Mouse (Mus musculus) embryonic stem cell, embryonic (primary cell): Measurements from ENCODE around the gene Cldn6.

ENCODE experiments used
- CTCF ChIA-PET, 4 experiments: fragments of 300-600 bp in 2 of 4; fragments of 350-600 bp in 2 of 4; sonication (Branson Sonifier 250); formaldehyde crosslinking; loops; one replicate each; lab custom pipeline; 2022; ENCODE audit warnings: inconsistent platforms in 2 of 4; lab: Charles Lee
- POLR2A ChIA-PET, 4 experiments: fragments of 300-600 bp in 2 of 4; fragments of 350-600 bp in 2 of 4; sonication (Branson Sonifier 250); formaldehyde crosslinking; loops; one replicate each; lab custom pipeline; 2022; ENCODE audit warnings: antibody characterized with exemption in 4 of 4, inconsistent platforms in 1 of 4; lab: Charles Lee

Gene Cldn6

DNA sequence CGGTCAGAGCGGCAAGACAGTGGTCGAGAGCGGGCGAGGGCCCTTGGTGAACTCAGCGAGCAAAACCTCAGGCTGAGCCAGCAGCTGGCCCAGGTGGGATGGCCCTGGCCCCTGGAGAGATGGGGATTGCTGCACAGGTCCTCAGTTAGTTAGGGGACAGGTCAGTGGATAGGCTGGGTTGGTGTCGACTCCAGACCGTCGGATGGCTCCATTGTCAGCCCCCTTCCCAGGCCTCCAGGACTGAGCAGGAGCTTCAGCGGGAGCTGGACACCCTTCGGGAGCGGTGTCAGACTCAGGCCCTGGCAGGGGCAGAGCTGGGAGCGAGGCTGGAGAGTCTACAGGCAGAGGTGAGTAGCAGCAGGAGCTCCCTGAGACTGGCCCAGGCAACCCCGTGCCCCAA is 13.5 kb upstream of the Cldn6 start:
- CTCF ChIA-PET, result interaction anchor here (0.7 to 4.5 kb wide), 14 partner anchors 10 to 178 kb away, joined by 3 to 47 read pairs (median 4); partner anchors contain the start of genes Kremen2 (in 1 of the 4), Prss32 (in 1 of the 4) and Prss41 (in 1 of the 4)
- POLR2A ChIA-PET, result interaction anchor here in 3 of 4 experiments (0.5 to 3.1 kb wide), 20 partner anchors 9 to 472 kb away, joined by 3 to 17 read pairs (median 3); partner anchors contain the start of gene Pkmyt1 (in 1 of the 3)

DNA sequence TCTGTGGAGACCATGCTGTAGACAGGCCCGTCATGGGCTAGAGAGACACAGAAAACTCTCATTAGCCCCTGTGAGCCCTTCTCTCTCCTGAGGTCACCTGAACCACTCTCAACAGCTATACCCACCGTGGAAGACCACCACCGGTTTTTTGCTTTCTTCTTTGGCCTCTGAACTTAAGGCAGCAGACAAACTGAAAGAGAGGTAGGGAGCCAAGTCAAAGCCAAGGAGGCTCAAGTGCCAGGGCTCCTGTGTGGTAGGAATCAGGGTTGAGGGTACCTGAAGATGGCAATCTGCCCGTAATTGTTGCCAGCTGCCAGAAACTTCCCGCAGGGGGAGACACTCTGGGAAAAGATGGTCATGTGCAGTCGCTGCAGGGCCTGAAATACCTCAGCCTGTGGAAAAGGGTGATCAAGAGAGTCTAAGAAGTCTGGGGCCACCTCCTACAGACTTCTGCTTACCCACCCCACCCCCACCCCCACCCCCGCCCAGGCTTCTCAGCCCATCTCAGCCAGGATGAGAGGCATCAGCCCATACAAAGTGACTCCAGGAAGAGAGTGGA is 8.5 kb upstream of the Cldn6 start:
- ChIA-PET POLR2A (interaction anchor here in 3 of 4 experiments (0.6 to 2.0 kb wide), 14 partner anchors 10 to 132 kb away, joined by 3 to 7 read pairs (median 3); partner anchors contain the start of genes Paqr4 (in 1 of the 3), Pkmyt1 (in 1 of the 3) and Zscan10 (in 1 of the 3)), CTCF (interaction anchor here (0.5 to 4.6 kb wide), 15 partner anchors 10 to 336 kb away, joined by 3 to 25 read pairs (median 3); partner anchors contain the start of genes Bicdl2 (in 2 of the 4), Elob (in 1 of the 4) and Mmp25 (in 1 of the 4))

DNA sequence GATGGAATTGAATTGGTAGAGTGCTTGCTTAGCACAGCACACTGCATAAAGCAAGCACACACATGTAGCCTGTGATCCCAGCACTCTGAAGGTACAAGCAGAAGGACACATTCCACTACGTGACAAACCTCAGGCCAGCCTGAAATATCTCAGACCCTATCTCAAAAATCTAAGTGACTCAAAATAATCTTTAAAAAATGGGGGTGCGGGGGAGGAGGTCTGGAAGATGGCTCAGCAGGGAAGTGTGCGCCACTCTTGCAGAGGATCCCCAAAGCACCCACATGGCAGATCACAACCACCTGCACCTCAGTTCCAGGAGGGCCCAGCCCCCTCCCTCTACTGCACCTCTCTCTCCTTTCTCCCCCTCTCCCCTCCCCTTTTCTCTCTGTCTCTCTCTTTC is 7.5 kb upstream of the Cldn6 start:
- POLR2A ChIA-PET, result interaction anchor here in 1 of 4 experiments (0.8 kb wide), 1 partner anchor 9 kb away, joined by 8 read pairs; no protein-coding TSS in a partner anchor
- CTCF ChIA-PET, result interaction anchor here in 2 of 4 experiments (1.1 to 1.5 kb wide), 3 partner anchors 34 to 77 kb away, joined by 3 to 6 read pairs (median 3); no protein-coding TSS in a partner anchor

DNA sequence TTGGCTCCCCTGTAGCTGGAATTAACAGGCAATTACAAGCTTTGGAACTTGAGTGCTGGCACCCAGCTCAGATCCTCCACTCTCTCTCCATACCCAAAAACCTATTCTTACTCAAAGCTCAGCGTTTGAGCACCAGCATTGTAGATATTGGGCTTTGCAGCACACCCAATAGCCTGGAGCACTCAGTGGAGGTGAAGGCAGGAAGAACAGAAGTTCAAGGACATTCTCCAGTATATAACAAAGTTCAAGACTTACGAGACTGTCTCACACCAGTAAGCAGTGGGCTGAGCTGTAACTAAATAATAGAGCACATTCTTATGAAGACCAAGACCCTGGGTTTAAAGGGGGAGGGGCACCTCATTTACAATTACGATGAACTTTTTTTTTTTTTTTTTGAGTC is 6.3 kb upstream of the Cldn6 start:
- ChIA-PET CTCF (interaction anchor here in 2 of 4 experiments (0.8 to 1.1 kb wide), 2 partner anchors 43 kb away, joined by 3 to 4 read pairs; no protein-coding TSS in a partner anchor), POLR2A (interaction anchor here in 1 of 4 experiments (0.7 to 1.1 kb wide), 5 partner anchors 12 to 80 kb away, joined by 3 to 4 read pairs (median 3); partner anchors contain the start of gene Pkmyt1)

DNA sequence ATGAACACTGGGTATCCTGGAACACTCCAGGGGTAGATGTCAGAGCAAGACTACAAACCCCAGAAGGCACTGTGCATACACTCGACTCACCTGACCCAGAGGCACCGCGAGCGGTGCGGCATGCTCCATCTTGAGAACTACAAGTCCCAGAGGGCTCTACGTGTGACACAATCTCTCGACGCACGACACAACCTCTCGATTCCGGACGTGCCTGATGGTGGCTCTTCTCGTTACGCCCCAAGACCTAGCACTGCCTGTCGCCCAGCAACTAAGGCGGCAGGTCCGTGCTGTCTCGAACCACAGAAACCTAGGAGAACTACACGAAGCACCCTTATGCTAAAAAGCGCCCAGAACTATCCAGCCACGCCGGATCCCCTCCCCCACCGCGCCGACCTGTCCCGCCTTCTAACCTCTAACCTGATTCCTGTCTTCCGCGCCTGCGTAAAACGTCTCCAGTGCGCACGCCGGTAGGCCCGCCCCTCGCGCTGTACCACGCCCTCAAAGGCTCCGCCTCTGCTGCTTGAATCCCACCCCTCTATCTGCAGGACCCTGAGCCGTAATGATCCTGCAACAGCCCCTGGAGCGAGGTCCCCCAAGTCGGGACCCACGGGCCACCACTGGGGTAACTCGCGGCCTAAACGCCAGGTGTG is 5.5 kb upstream of the Cldn6 start, which contains the start of the genes Hcfc1r1 and Thoc6:
TSS of gene Hcfc1r1 (plus strand) at position 173 of the 650 bp plus-strand sequence.
TSS of gene Thoc6 (minus strand) at position 459 of the 650 bp plus-strand sequence.
- ChIA-PET CTCF (interaction anchor here in 1 of 4 experiments (1.2 to 3.1 kb wide), 3 partner anchors 9 to 73 kb away, joined by 3 to 12 read pairs (median 5); partner anchors contain the start of gene Bicdl2), POLR2A (interaction anchor here in 2 of 4 experiments (0.6 to 2.5 kb wide), 11 partner anchors 11 to 480 kb away, joined by 3 to 11 read pairs (median 3); partner anchors contain the start of genes Mmp25 (in 1 of the 2), Zfp213 (in 1 of the 2) and Zfp40 (in 1 of the 2))

DNA sequence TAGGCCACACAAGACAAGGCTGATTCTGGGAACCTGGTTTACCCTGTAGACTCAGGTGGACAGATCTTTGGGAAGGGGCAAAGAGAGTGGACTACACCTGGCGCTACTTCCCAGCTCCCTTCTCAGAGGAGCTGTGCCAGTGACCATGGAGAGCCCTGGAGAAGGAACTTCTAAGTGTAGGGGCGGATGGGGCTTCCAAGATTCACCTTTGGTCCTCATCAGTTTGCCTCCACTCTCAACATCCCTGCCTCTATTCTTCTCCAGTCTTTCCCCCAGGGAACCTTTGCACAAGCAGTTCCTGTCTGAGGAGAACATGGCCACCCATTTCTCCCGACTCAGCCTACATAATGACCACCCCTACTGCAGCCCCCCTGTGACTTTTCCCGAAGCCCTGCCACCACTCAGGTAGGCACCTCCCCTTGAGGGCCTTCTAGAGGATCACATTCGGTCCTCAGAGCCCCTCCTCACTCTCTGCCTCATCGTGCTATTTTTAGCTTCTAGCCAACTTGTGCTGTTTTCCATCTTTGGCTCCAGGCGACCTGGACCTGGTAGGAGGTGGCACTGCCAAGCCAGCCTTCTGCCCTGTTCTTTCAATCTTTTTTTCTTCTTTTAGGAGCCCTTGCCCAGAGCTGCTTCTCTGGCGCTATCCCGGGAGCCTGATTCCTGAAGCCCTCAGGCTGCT is 4.6 kb upstream of the Cldn6 start:
- CTCF ChIA-PET, result interaction anchor here in 1 of 4 experiments (0.7 to 3.1 kb wide), 6 partner anchors 9 to 73 kb away, joined by 3 to 12 read pairs (median 4); partner anchors contain the start of genes Bicdl2 and Zscan10

DNA sequence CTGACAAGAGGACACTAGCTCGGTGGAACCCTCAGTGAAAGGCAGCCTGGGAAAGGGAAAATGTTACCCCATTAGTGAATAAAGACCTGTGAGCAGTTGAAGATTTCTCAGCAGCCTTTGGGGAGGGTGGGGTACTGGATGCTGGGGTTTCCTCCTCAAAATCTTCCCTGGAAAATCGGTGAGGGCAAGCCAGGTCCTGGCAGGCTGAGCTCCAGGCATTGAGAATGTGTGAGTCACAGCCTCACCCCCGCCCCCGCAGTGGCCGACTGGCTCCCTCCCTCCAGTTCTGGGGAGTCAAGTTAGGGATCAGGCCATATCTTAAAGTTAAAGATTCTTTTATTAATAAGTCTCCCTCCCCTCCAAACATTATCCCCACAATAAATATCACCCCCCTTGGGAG is 3.9 kb upstream of the Cldn6 start:
- POLR2A ChIA-PET, result interaction anchor here in 2 of 4 experiments (0.7 to 2.5 kb wide), 14 partner anchors 8 to 128 kb away, joined by 3 to 11 read pairs (median 5); partner anchors contain the start of genes Mmp25 (in 1 of the 2) and Paqr4 (in 1 of the 2)
- CTCF ChIA-PET, result interaction anchor here in 1 of 4 experiments (1.0 to 3.1 kb wide), 5 partner anchors 10 to 72 kb away, joined by 3 to 12 read pairs (median 4); partner anchors contain the start of gene Bicdl2

More for the DNA sequence above, 4.6 kb upstream of the Cldn6 start:
- POLR2A ChIA-PET, result interaction anchor here in 2 of 4 experiments (0.6 to 2.5 kb wide), 17 partner anchors 8 to 481 kb away, joined by 3 to 11 read pairs (median 4); partner anchors contain the start of genes Mmp25 (in 1 of the 2), Zfp213 (in 1 of the 2) and Zfp40 (in 1 of the 2)

DNA sequence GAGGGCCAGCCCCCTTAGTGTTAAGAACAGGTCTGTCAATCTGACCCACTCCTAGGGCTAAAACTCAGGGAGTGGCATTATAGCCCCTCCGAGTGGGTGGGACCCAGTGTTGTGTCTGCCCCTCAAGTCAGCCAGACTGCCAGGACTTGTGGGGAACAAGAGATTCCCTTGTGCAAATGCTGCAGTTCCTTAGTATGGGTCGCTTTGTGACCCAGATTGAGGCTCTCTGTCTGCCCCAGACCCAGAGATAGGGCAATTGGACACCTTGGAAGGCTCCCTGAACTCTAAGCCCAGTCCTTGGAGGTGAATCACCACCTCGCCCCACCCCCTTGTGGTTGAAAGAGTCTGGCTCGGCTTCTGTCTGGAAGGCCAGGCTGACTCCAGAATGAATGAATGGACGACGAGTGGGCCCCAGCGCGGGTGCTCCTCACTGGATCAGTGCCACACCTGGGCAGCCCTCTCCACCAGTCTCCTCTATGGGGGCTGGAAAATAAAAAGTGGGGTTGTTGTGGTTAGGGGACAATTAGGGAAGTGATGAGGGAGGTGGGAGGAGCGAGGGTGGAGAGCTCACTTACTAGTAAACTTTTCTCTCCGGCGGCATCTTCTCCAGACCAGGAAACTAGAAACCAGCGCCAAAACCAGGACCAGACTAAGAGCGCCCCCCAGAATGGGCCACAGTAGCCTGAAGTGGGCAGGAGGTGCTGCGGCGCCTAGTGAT is 3.3 kb upstream of the Cldn6 start:
- POLR2A ChIA-PET, result interaction anchor here in 3 of 4 experiments (0.6 to 2.5 kb wide), 15 partner anchors 8 to 127 kb away, joined by 3 to 11 read pairs (median 5); partner anchors contain the start of genes Paqr4 (in 1 of the 3) and Zfp13 (in 1 of the 3)
- CTCF ChIA-PET, result interaction anchor here (0.6 to 3.1 kb wide), 13 partner anchors 11 to 1371 kb away, joined by 3 to 12 read pairs (median 3); partner anchors contain the start of gene Abca3 (in 1 of the 4)

DNA sequence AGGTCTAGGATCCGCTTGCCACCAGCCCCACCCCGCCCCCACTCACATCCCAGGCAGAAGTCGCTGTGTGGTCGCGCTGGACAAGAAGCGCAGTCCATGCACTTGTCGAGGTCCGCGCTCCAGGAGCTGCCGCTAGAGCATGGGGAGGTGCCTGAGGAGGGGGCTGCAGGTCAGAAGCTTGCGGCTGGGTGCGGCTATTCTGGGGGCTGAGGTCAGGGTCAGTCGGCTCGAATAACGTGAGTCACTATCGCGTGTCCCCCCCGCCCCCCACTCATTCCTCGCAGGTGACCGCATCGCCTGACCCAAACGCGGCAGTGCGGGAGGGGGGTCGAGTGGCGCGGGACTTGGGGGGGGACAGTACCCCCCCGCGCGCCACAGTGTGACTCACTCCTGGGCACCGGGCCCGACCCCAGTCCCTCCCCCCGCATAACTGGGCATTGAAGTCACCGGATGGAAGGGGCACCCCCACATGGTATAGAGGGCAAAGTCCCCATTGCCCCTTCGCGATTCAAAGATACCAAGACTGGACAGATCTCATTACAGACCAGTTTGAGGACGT is 2.5 kb upstream of the Cldn6 start:
- POLR2A ChIA-PET, result interaction anchor here in 3 of 4 experiments (0.9 to 2.2 kb wide), 12 partner anchors 9 to 126 kb away, joined by 3 to 9 read pairs (median 4); partner anchors contain the start of gene Zfp13 (in 1 of the 3)

DNA sequence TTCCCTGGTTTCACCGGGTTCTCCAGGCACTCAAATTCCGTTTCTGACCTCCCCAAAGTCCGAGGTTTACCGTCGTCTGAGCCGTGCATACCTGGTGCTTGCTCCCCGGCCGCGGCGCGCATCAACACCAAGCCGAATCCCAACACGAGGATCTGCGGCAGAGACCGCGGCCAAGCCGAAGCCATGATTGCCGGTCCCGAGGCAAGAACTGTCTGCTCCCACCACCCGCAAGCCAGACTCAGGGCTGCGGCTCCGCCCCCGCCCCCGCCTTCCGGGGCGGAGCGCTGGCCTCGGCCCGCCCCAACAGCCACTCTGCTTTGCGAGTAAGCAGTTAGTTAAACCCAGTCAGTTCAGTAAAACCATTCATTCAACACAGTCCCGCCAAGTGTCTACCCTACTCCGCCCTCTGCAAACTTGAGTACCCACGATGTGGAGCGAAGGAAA is 1.8 kb upstream of the Cldn6 start, which contains the start of gene Tnfrsf12a:
TSS of gene Tnfrsf12a (minus strand) at position 233 of the 444 bp plus-strand sequence.
- ChIA-PET CTCF (interaction anchor here in 1 of 4 experiments (0.6 kb wide), 1 partner anchor 33 kb away, joined by 3 read pairs; no protein-coding TSS in a partner anchor), POLR2A (interaction anchor here in 3 of 4 experiments (1.1 to 1.6 kb wide), 4 partner anchors 9 to 48 kb away, joined by 3 to 5 read pairs (median 4); no protein-coding TSS in a partner anchor)

More for the DNA sequence above, 2.5 kb upstream of the Cldn6 start:
- CTCF ChIA-PET, result interaction anchor here (0.5 to 3.1 kb wide), 12 partner anchors 12 to 1372 kb away, joined by 3 to 12 read pairs (median 3); partner anchors contain the start of gene Abca3 (in 1 of the 4)

DNA sequence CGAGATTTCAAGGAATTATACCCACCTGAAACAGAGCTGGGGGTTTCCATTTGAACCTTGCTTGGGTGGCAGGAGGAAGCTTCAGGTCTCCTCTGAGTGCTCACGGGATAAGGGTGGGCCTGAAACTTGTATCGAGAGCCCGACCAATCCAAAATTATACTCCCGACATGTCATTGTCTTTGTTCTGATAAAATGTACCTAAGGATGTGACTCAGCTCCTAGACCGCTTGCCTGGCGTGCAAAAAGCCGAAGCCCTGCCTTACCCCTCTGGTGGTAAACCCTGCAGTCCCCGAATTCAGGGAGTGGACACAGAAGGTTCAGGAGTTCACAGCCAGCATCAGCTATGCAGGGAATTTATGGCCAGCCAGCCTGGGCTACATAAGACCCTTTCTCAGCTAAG is 1.3 kb downstream of the Cldn6 start:
- CTCF ChIA-PET, result interaction anchor here in 2 of 4 experiments (0.7 to 1.7 kb wide), 5 partner anchors 20 to 66 kb away, joined by 3 to 6 read pairs (median 4); partner anchors contain the start of gene Mmp25 (in 1 of the 2)
- POLR2A ChIA-PET, result interaction anchor here in 3 of 4 experiments (0.5 to 2.2 kb wide), 17 partner anchors 12 to 79 kb away, joined by 3 to 13 read pairs (median 3); no protein-coding TSS in a partner anchor

DNA sequence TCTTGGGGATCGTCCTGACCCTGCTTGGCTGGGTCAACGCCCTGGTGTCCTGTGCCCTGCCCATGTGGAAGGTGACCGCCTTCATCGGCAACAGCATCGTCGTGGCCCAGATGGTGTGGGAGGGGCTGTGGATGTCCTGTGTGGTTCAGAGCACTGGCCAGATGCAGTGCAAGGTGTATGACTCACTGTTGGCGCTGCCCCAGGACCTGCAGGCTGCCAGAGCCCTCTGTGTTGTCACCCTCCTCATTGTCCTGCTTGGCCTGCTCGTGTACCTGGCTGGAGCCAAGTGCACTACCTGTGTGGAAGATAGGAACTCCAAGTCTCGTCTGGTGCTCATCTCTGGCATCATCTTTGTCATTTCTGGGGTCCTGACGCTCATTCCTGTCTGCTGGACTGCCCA is 2.0 kb downstream of the Cldn6 start:
- ChIA-PET POLR2A (interaction anchor here in 3 of 4 experiments (0.9 to 5.3 kb wide), 7 partner anchors 13 to 78 kb away, joined by 3 to 70 read pairs (median 4); no protein-coding TSS in a partner anchor), CTCF (no interaction called here)

DNA sequence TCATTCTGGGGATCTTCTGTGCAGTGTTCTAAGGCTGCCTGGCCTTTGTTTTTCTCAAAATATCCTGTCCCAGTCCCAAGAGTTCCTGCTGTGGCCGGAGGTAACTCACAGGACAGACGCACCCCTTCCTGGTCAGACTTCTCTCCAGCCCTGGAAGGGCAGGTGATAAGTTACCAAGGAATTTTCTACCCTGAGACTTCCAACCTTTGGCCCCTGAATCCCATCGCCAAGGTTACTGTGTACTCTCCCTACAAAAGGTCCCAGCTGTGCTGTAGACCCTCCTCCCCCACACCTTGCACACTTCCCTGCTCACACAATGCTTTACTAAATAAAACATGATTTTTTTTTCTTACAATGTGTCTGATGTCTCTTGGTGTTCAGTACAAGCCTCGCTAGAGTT is 3.0 kb downstream of the Cldn6 start:
- CTCF ChIA-PET, result interaction anchor here in 3 of 4 experiments (0.9 to 1.4 kb wide), 6 partner anchors 14 to 78 kb away, joined by 3 to 7 read pairs (median 4); no protein-coding TSS in a partner anchor
- POLR2A ChIA-PET, result interaction anchor here in 3 of 4 experiments (0.6 to 5.3 kb wide), 16 partner anchors 8 to 121 kb away, joined by 3 to 70 read pairs (median 4); partner anchors contain the start of gene Pkmyt1 (in 1 of the 3)

DNA sequence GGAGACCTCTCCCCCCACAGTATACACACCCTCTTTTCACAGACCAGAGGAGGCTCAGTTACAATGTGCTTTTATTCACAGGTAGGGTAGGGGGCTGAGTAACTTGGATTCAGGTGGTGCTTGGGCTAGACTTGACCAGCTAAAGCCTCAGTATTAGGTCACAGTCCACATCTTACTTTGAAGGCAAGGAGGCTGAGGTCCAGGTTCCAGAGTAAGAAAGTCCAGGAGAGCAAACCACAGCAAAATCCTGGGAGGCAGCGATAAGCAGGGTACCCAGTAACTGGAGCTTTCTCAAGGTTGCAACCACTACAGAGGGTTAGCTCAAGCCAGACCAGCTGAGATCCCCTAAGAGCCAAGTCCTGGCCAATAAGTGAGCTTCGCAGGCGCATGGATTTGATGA is 3.5 kb downstream of the Cldn6 start:
- CTCF ChIA-PET, result interaction anchor here in 3 of 4 experiments (0.9 to 3.9 kb wide), 7 partner anchors 15 to 79 kb away, joined by 3 to 15 read pairs (median 5); no protein-coding TSS in a partner anchor
- POLR2A ChIA-PET, result interaction anchor here in 3 of 4 experiments (0.5 to 5.3 kb wide), 14 partner anchors 8 to 120 kb away, joined by 3 to 70 read pairs (median 4); partner anchors contain the start of gene Pkmyt1 (in 1 of the 3)

DNA sequence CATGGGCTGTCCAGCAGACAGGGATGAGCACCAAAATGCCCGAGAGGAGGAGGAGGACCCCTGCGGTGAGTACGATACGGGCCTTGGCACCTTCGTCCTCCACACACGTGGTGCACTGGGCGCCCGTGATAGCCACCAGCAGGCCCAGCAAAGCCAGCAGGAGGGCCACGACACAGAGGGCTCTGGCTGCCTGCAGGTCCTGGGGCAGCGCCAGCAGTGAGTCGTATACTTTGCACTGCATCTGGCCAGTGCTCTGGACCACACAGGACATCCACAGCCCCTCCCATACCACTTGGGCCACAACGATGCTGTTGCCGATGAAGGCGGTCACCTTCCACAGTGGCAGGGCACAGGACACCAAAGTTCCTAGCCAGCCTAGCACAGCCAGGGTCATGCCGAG is 4.2 kb downstream of the Cldn6 start:
- ChIA-PET POLR2A (interaction anchor here in 3 of 4 experiments (0.5 to 5.3 kb wide), 16 partner anchors 9 to 120 kb away, joined by 3 to 70 read pairs (median 4); partner anchors contain the start of gene Pkmyt1 (in 1 of the 3)), CTCF (interaction anchor here in 3 of 4 experiments (0.7 to 3.9 kb wide), 10 partner anchors 11 to 161 kb away, joined by 3 to 15 read pairs (median 4); partner anchors contain the start of genes Prss32 (in 1 of the 3) and Prss41 (in 1 of the 3))
